Mouse (Mus musculus) inflammation-experienced regulatory T-cells, adult 16 weeks (primary cell): Measurements from ENCODE around the gene Ccdc175. TPM values are rescaled to one million over a fixed set of nuclear protein-coding genes. Genes with fewer than 3 reads are reported as not detected.

Experiments
- polyA plus RNA-seq: library from polyadenylated mRNA; unstranded; fragments of 100-300 nt; shearing (Covaris generic); gene quantifications from one replicate; pipeline ENCODE4 v1.2.1, GENCODE M21; 2017

The Ccdc175 gene
- not detected for polyA plus RNA-seq

GRCm38 (mm10) chr12:72184929-72185328, at the start of gene Ccdc175:
Gene Ccdc175 (minus strand): TSS chr12:72185029.

DNA sequence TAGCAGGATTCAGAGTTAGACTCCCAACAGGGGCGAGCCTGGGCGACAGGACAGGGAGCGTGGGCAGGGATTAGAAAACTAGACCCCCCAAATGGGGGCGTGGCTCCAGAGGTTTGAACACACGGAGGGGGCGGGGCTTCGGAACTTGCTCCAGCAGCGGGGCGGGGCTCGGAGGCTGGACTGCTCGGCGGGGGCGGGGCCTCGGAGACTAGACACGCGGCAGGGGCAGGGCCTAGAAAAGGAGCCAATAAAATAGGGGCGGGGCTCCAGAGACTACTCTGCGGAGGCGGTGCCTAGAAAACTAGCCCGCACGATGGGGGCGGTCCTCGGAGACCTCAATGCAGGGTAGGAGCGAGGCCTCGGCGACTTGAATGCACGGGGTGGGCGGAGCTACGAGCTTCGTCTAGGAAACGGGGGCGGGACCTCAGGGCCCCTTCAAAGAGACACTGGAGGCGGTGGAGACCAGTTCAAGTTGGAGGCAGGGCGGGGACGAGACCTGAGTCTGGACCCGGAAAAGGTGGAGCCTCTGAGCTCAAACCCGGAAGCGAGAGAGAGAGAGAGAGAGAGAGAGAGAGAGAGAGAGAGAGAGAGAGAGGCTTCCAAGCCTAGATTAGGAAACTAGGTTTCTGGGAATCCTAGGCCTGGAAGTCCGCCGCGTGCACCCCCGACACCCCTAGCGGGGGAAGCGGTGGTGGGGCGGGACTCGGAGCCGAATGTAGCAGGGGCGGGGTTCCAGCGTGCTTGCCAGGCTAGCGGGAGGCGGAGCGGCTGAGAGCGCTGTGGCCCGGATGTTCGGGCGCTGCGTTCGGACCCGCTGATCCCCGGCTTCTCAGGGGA, 99.3 kb downstream of the Ccdc175 start, which contains the start of the genes L3hypdh and Jkamp:
L3hypdh (minus strand) TSS at position 111 of the 837 bp plus-strand sequence.
Jkamp (plus strand) TSS at position 261 of the 837 bp plus-strand sequence.

DNA sequence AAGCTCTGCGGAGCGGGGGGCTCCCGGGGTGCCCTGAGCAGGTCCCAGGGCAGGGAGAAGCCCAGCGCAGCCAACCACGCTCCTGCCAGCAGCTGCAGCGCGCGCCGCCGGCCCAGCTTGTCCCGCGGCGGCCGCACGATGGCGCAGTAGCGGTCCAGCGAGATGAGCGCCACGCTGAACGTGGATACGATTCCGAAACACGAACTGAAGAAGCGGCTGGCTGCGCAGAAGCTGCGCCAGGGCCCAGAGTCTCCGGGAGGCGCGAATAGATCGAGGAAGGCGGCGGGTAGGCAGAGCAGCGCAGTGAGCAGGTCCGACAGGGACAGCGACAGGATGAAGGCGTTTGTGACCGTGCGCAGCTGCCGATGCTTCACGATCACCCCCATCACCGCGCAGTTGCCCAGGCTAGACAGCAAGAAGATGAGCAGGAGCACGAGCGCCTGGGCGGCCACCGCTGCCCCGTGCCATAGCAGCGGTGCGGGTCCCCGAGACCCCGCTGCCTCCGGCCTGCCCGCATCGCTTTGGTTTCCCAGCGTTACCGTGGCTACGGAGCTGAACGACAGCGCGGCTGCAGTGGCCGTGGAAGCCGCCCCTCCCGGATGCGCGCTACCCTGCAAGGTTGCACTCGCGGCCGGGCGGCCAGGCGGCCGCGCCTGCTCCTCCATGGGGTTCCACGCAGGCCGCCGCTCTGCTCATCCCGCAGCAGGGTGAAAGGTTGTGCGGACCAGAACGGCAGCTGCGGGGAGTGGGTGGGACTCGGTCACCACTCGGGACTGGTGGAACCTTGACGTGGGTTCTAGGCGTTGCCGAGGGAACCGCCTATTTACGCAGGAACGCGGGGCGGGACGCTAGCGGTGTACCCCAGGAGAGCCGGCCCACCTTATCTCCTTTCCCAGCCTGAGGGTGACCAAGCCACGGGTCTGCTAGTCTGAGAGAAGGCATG, 114.2 kb downstream of the Ccdc175 start, which contains the start of gene Gpr135:
Gpr135 (minus strand) TSS at position 799 of the 943 bp plus-strand sequence.

Other genes starting within 250 kb of the Ccdc175 start
- not detected for gene Gpr135, start 113.9 kb downstream of the Ccdc175 start, polyA plus RNA-seq
- gene L3hypdh, start 99.6 kb downstream of the Ccdc175 start, polyA plus RNA-seq = 0.40 TPM
- 49.9 TPM for gene Jkamp, start 99.4 kb downstream of the Ccdc175 start, polyA plus RNA-seq
- 0.22 TPM for gene Rtn1, start 224.0 kb upstream of the Ccdc175 start, polyA plus RNA-seq